Mouse (Mus musculus) heart, postnatal 0 days (tissue): ENCODE measurements around the gene Hoxa3.

ENCODE experiments used
- CTCF ChIP-seq: IDR thresholded peaks from 2 replicates; pipeline ENCODE4 v1.5.1; 2016; ENCODE audit warnings: antibody characterized with exemption, control low read depth, low read depth
- EP300 ChIP-seq: IDR thresholded peaks from 2 replicates; pipeline ENCODE4 v1.6.1; 2016; ENCODE audit warnings: antibody characterized with exemption, low read depth

- TF ChIP-seq CTCF = no peak
- no peak for TF ChIP-seq EP300
Observed at GRCm38 (mm10) chr6:52157466-52158275, 55.5 kb downstream of the Hoxa3 start.
